Mouse (Mus musculus) limb, embryonic 15.5 days (tissue): ENCODE measurements around the gene Vps29. TPM values are rescaled to one million over a fixed set of nuclear protein-coding genes. Genes with fewer than 3 reads are reported as not detected.

Experiments used
- ATAC-seq: fragments of 200-750 bp; cut with Nextera tagmentation; 2 replicates; pipeline ENCODE4 v1.8.0; 2017; ENCODE audit warnings: low read depth, moderate TSS enrichment; ENCODE audit not compliant: insufficient number of reproducible peaks, low FRiP score, low TSS enrichment
- H3K27ac ChIP-seq: fragments of 300-500 bp; sonication (generic); 2 replicates; pipeline ENCODE4 v1.5.1; 2015; ENCODE audit warnings: moderate library complexity, mild to moderate bottlenecking, inconsistent platforms
- H3K27me3 ChIP-seq: fragments of 300-500 bp; sonication (generic); 2 replicates; pipeline ENCODE4 v1.6.1; 2015; ENCODE audit warnings: inconsistent platforms
- H3K36me3 ChIP-seq: fragments of 300-500 bp; sonication (generic); 2 replicates; pipeline ENCODE4 v1.6.1; 2015; ENCODE audit warnings: inconsistent platforms
- H3K4me1 ChIP-seq: fragments of 300-500 bp; sonication (generic); 2 replicates; pipeline ENCODE4 v1.6.1; 2015; ENCODE audit warnings: inconsistent platforms
- H3K4me2 ChIP-seq: fragments of 300-500 bp; sonication (generic); 2 replicates; pipeline ENCODE4 v1.6.1; 2015; ENCODE audit warnings: mild to moderate bottlenecking, inconsistent platforms
- H3K4me3 ChIP-seq: fragments of 300-500 bp; sonication (generic); 2 replicates; pipeline ENCODE4 v1.5.1; 2015; ENCODE audit warnings: mild to moderate bottlenecking, inconsistent platforms
- H3K9ac ChIP-seq: fragments of 300-500 bp; sonication (generic); 2 replicates; pipeline ENCODE4 v1.6.1; 2015; ENCODE audit warnings: inconsistent platforms
- H3K9me3 ChIP-seq: fragments of 300-500 bp; sonication (generic); 2 replicates; pipeline ENCODE4 v1.6.1; 2016; ENCODE audit warnings: inconsistent platforms
- WGBS: fragments of 180-500 bp; shearing (Covaris S2); methylation state at CpG from one replicate; pipeline ENCODE4 v1.1.7; 2015; 5-methylcytosine and 5-hydroxymethylcytosine counted together
- polyA plus RNA-seq: library from polyadenylated mRNA; unstranded; fragments of >200 nt; fragmentation: Nextera tagmentation; extraction: Ambion mirVana; gene quantifications from 2 replicates; pipeline ENCODE4 v1.2.1, GENCODE M21; 2015

Vps29 gene
- polyA plus RNA-seq, 1 experiment from 2014 or later: 185 TPM

GRCm38 (mm10) chr5:122343768-122344167, 10.4 kb upstream of the Vps29 start:
- Histone ChIP-seq H3K27me3 (no peaks in the 10 kb centered on the region), H3K9ac (no peak overlapping the region), H3K9me3 (no peaks in the 10 kb centered on the region), H3K4me3 (no peak overlapping the region), H3K4me1 (no peaks in the 10 kb centered on the region), H3K27ac (no peak overlapping the region), H3K36me3 (no peaks in the 10 kb centered on the region), H3K4me2 (no peak overlapping the region)
- WGBS: 46% methylated on average over 7 of the region's 7 CpGs
- no peak for ATAC-seq

- no peak overlapping the region for H3K4me3 ChIP-seq
- no peak overlapping the region for H3K4me2 ChIP-seq
- no peak for ATAC-seq
- no peaks in the 10 kb centered on the region for H3K9me3 ChIP-seq
- no peaks in the 10 kb centered on the region for H3K4me1 ChIP-seq
- WGBS: 6% methylated on average over 5 of the region's 5 CpGs
- no peaks in the 10 kb centered on the region for H3K27me3 ChIP-seq
- H3K36me3 ChIP-seq: no peaks in the 10 kb centered on the region
- no peak overlapping the region for H3K27ac ChIP-seq
- no peak overlapping the region for H3K9ac ChIP-seq
Measured at GRCm38 (mm10) chr5:122344260-122344659, 9.9 kb upstream of the Vps29 start.

DNA sequence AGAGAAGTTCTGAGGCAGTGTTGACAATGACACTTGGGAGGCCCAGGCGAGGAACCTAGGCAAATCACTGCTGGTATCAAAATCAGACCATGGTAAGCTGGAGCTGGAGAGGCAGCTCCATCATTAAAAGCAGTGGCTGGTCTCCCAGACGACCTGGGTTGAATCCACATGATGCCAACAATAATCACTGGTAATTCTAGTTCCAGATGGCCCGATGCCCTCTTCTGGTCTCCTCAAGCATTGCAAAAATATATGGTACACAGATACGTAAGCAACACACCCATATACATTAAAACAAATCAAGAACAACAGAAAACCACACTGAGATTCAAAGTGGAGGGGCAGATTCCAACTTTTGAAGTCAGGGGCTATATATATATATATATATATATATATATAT, 8.4 kb upstream of the Vps29 start:
- H3K4me1 ChIP-seq: no peaks in the 10 kb centered on the region
- no peaks in the 10 kb centered on the region for H3K27me3 ChIP-seq
- H3K4me3 ChIP-seq: no peak overlapping the region
- WGBS: 76% methylated on average over 4 of the region's 4 CpGs
- no peaks in the 10 kb centered on the region for H3K9me3 ChIP-seq
- ATAC-seq: no peak
- no peaks in the 10 kb centered on the region for H3K36me3 ChIP-seq
- H3K9ac ChIP-seq: no peak overlapping the region
- H3K4me2 ChIP-seq: no peak overlapping the region
- H3K27ac ChIP-seq: no peak overlapping the region

GRCm38 (mm10) chr5:122354492-122355067, 411 bp downstream of the Vps29 start:
- ATAC-seq: no peak; the same call in 1 of the 2 replicates
- H3K27ac ChIP-seq: peak overlapping the region; percentile 77
- peak overlapping the region; percentile 60 for H3K4me2 ChIP-seq
- peaks cover 7% of the 10 kb centered on the region for H3K4me1 ChIP-seq
- peaks cover 8% of the 10 kb centered on the region; the same call in 1 of the 2 replicates for H3K36me3 ChIP-seq
- WGBS: 0% methylated on average over 56 of the region's 57 CpGs
- H3K9ac ChIP-seq: peak overlapping the region; percentile 74
- no peaks in the 10 kb centered on the region for H3K27me3 ChIP-seq
- peak overlapping the region; percentile 95 for H3K4me3 ChIP-seq
- no peaks in the 10 kb centered on the region for H3K9me3 ChIP-seq

DNA sequence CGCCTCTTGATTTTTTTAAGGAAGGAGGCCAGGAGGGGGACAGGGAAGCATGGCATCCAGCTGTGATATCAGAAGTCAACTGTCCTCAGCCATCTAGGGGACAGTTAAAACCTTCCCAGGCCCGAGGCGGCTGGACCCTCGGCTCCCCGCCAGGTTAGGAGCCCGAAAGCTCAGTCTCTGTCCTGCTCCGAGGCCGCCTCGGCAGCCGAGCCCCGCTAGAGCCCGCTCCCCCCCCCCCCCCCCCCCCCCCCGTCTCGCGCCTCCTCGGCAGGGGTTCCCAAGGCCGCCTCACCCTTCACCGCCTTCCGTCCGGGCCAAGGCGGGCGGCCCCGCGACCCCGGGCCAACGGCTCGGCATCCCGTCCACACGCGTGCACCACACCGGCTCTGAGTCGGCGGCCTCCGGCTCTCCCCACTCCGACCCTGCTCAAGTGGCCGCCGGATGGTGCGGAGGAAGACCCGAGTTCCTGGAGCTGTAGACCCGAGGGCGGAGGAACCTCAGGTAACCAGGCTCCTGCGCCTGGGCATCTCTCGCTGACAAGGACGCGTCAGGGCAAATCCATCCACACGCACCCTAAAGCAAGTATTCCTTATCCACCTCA, 17.5 kb downstream of the Vps29 start, which contains the start of gene Gpn3:
Gene Gpn3 (plus strand): TSS at position 286 of the 601 bp plus-strand sequence.
- under 1% methylated on average over 22 of the region's 46 CpGs for WGBS
- Histone ChIP-seq H3K4me1 (peaks cover 19% of the 10 kb centered on the region), H3K36me3 (peaks cover 41% of the 10 kb centered on the region), H3K27me3 (no peaks in the 10 kb centered on the region), H3K4me2 (peak within 1 kb of the TSS; percentile 61), H3K9ac (peak within 1 kb of the TSS; percentile 77), H3K4me3 (peak within 1 kb of the TSS; percentile 72), H3K27ac (peak within 1 kb of the TSS; percentile 95), H3K9me3 (no peaks in the 10 kb centered on the region)
- peak; percentile 50 for ATAC-seq

DNA sequence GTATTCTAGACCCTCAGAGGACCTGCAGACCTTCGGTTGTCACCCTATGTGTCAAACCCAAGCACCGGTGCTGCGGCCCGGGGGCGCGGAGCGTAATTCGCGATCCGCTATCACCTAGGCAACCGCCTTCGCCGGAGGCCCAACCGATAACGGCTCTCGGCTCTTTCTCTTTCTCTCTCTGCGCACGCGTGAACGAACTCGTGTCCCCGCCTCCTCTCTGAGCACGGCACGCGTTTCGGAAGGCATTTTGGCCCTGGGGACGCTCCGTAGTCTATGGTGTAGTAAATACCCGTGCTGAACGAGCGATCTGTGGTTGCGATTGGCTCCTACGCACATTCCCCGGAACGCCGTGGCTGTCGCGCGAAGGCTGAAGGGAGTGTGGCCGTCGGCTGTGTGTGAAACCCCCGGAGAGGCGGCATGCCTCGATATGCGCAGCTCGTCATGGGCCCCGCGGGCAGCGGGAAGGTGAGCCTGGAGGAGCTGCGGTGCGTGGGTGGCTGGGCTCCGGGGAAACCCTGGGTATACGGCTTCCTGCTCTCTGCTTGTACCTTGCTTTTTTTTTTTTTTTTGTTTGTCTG, 18.1 kb downstream of the Vps29 start, which contains the start of gene Fam216a:
Gene Fam216a (minus strand): TSS at position 173 of the 578 bp plus-strand sequence.
- H3K36me3 ChIP-seq: peaks cover 40% of the 10 kb centered on the region

GRCm38 (mm10) chr5:122372878-122373277, 18.7 kb downstream of the Vps29 start:
- no peak for ATAC-seq
- 5% methylated on average over 5 of the region's 5 CpGs for WGBS

More for the DNA sequence above, 18.1 kb downstream of the Vps29 start, which contains the start of gene Fam216a:
- under 1% methylated on average over 53 of the region's 53 CpGs for WGBS
- H3K4me1 ChIP-seq: peaks cover 19% of the 10 kb centered on the region
- H3K27me3 ChIP-seq: no peaks in the 10 kb centered on the region
- no peaks in the 10 kb centered on the region for H3K9me3 ChIP-seq
- H3K9ac ChIP-seq: peak within 1 kb of the TSS; percentile 77
- H3K4me3 ChIP-seq: peak within 1 kb of the TSS; percentile 72
- H3K27ac ChIP-seq: peak within 1 kb of the TSS; percentile 95
- H3K4me2 ChIP-seq: peak within 1 kb of the TSS; percentile 61
- peak; percentile 94 for ATAC-seq

DNA sequence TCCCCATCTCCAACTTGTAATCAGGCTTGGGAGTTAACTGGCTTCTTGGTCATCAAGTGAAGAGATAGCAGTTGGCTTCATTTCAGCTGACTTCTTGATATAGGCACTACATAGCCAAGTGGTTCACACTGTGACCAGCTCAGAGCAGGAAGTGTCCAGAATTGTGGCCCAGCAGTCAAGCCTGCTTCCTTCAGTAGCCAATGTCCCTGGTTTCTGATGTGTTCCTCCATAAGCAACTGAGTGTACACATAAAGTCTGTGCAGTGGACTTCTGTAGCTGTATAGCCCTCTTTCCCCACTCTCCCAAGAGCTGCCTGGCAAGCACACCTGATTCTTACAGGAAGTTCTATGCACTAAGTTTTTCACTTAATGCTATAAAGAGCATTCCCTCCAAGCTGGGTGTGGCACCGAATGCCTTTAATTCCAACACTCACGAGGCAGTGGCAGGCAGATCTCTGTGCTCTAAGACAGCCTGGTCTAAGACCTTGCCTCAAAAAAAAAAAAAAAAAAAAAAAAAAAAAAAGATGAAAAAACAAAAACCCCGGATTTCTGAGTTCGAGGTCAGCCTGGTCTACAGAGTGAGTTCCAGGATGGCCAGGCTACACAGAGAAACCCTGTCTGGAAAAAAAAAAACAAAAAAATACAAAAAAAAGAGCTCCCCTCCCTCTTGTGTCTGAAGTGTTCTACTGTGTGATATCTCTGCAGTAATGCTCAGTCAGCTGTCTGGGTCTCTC, 23.1 kb downstream of the Vps29 start:
- no peak for ATAC-seq
- Histone ChIP-seq H3K27ac (no peak overlapping the region), H3K4me1 (peaks cover 9% of the 10 kb centered on the region), H3K9me3 (no peaks in the 10 kb centered on the region), H3K36me3 (peaks cover 53% of the 10 kb centered on the region), H3K4me3 (no peak overlapping the region), H3K4me2 (no peak overlapping the region), H3K27me3 (no peaks in the 10 kb centered on the region), H3K9ac (no peak overlapping the region)
- 86% methylated on average over 4 of the region's 4 CpGs for WGBS

More at GRCm38 (mm10) chr5:122372878-122373277, 18.7 kb downstream of the Vps29 start:
- Histone ChIP-seq H3K27me3 (no peaks in the 10 kb centered on the region), H3K9ac (peak overlapping the region; percentile 77), H3K27ac (peak overlapping the region; percentile 95), H3K4me1 (peaks cover 19% of the 10 kb centered on the region), H3K4me3 (peak overlapping the region; percentile 72), H3K36me3 (peaks cover 34% of the 10 kb centered on the region), H3K9me3 (no peaks in the 10 kb centered on the region), H3K4me2 (peak overlapping the region; percentile 61)

- Histone ChIP-seq H3K9ac (no peak overlapping the region), H3K27ac (no peak overlapping the region), H3K4me1 (peaks cover 4% of the 10 kb centered on the region), H3K4me2 (no peak overlapping the region), H3K9me3 (no peaks in the 10 kb centered on the region), H3K36me3 (peaks cover 58% of the 10 kb centered on the region), H3K4me3 (no peak overlapping the region), H3K27me3 (no peaks in the 10 kb centered on the region)
- ATAC-seq: no peak
- 93% methylated on average over 12 of the region's 12 CpGs for WGBS
Measured at GRCm38 (mm10) chr5:122378171-122378570, 24.0 kb downstream of the Vps29 start.

GRCm38 (mm10) chr5:122379374-122380155, 25.4 kb downstream of the Vps29 start:
- Histone ChIP-seq H3K4me3 (no peak overlapping the region), H3K4me1 (no peaks in the 10 kb centered on the region), H3K36me3 (peaks cover 56% of the 10 kb centered on the region), H3K9ac (no peak overlapping the region), H3K27ac (no peak overlapping the region), H3K9me3 (no peaks in the 10 kb centered on the region), H3K27me3 (no peaks in the 10 kb centered on the region), H3K4me2 (no peak overlapping the region)
- ATAC-seq: no peak
- 59% methylated on average over 11 of the region's 11 CpGs for WGBS

GRCm38 (mm10) chr5:122390006-122390405, 35.8 kb downstream of the Vps29 start:
- Histone ChIP-seq H3K27me3 (no peaks in the 10 kb centered on the region), H3K4me2 (no peak overlapping the region), H3K4me3 (no peak overlapping the region), H3K9me3 (no peaks in the 10 kb centered on the region), H3K27ac (no peak overlapping the region), H3K36me3 (0 out of 2 replicates have a peak, but pooled peaks cover 2% of the 10 kb centered on the region), H3K4me1 (peaks cover 14% of the 10 kb centered on the region), H3K9ac (no peak overlapping the region)
- ATAC-seq: no peak
- 86% methylated on average over 5 of the region's 5 CpGs for WGBS
